Mouse (Mus musculus) hindbrain, embryonic 11.5 days (tissue): Measurements from ENCODE around the gene Aff1. TPM values are rescaled to one million over a fixed set of nuclear protein-coding genes. Genes with fewer than 3 reads are reported as not detected.
A peak's percentile ranks its signal among the peaks of the same experiment; 100 is the strongest.

Experiments used
- ATAC-seq: fragments of 200-750 bp; cut with Nextera tagmentation; 2 replicates; pipeline ENCODE4 v1.8.0; 2017; ENCODE audit warnings: mild to moderate bottlenecking, moderate TSS enrichment, moderate library complexity; ENCODE audit not compliant: low FRiP score
- DNase-seq: peaks from one replicate; pipeline ENCODE4 v3.0.0-alpha.2; 2015; ENCODE audit warnings: low spot score
- H3K27ac ChIP-seq: fragments of 300-500 bp; sonication (generic); 2 replicates; pipeline ENCODE4 v1.5.1; 2014; ENCODE audit warnings: mild to moderate bottlenecking, low read depth, low read length
- H3K27me3 ChIP-seq: fragments of 300-500 bp; sonication (generic); 2 replicates; pipeline ENCODE4 v1.6.1; 2014; ENCODE audit warnings: mild to moderate bottlenecking, low read length, moderate library complexity, mixed read lengths; ENCODE audit not compliant: control insufficient read depth, insufficient read depth
- H3K36me3 ChIP-seq: fragments of 300-500 bp; sonication (generic); 2 replicates; pipeline ENCODE4 v1.6.1; 2014; ENCODE audit warnings: mild to moderate bottlenecking, low read length, moderate library complexity, mixed read lengths; ENCODE audit not compliant: control insufficient read depth, insufficient read depth
- H3K4me1 ChIP-seq: fragments of 300-500 bp; sonication (generic); replicated peaks from 2 replicates; pipeline ENCODE4 v1.6.1; 2014; ENCODE audit warnings: low read length, mixed read lengths; ENCODE audit not compliant: control insufficient read depth, insufficient read depth
- H3K4me2 ChIP-seq: fragments of 300-500 bp; sonication (generic); replicated peaks from 2 replicates; pipeline ENCODE4 v1.6.1; 2014; ENCODE audit warnings: mild to moderate bottlenecking, low read depth, low read length
- H3K4me3 ChIP-seq: fragments of 300-500 bp; sonication (generic); 2 replicates; pipeline ENCODE4 v1.5.1; 2014; ENCODE audit warnings: low read depth, low read length
- H3K9ac ChIP-seq: fragments of 300-500 bp; sonication (generic); 2 replicates; pipeline ENCODE4 v1.6.1; 2014; ENCODE audit warnings: low read depth, low read length
- H3K9me3 ChIP-seq: fragments of 300-500 bp; sonication (generic); 2 replicates; pipeline ENCODE4 v1.6.1; 2016; ENCODE audit warnings: low read length; ENCODE audit not compliant: control insufficient read depth
- WGBS: fragments of 180-500 bp; shearing (Covaris S2); extraction: QIAGEN DNeasy Blood & Tissue Kit; methylation state at CpG from one replicate; pipeline ENCODE4 v1.1.7; 2014; 5-methylcytosine and 5-hydroxymethylcytosine counted together
- polyA plus RNA-seq: library from polyadenylated mRNA; unstranded; fragments of >200 nt; fragmentation: Nextera tagmentation; extraction: Ambion mirVana; gene quantifications from 2 replicates; pipeline ENCODE4 v1.2.1, GENCODE M21; 2014

Aff1 gene
- polyA plus RNA-seq, 1 experiment from 2014 or later, result 7.0 TPM

GRCm38 (mm10) chr5:103753511-103754329, 61.5 kb downstream of the Aff1 start:
- no peaks in the 10 kb centered on the region for H3K27me3 ChIP-seq
- peak overlapping the region; percentile 61 for H3K9ac ChIP-seq
- no peaks in the 10 kb centered on the region for H3K4me1 ChIP-seq
- WGBS, result under 1% methylated on average over 77 of the region's 86 CpGs
- DNase-seq (peak; percentile 91), ATAC-seq (peak; percentile 97)
- H3K27ac ChIP-seq, result peak overlapping the region; percentile 76
- peak overlapping the region; percentile 47 for H3K4me3 ChIP-seq
- H3K9me3 ChIP-seq, result no peaks in the 10 kb centered on the region
- H3K4me2 ChIP-seq, result peak overlapping the region; percentile 77
- H3K36me3 ChIP-seq, result no peaks in the 10 kb centered on the region

- 3% methylated on average over 29 of the region's 42 CpGs for WGBS
These were observed 62.4 kb downstream of the Aff1 start for GRCm38 (mm10) chr5:103754330-103755134.

GRCm38 (mm10) chr5:103755135-103755487, 62.9 kb downstream of the Aff1 start:
- DNase-seq, result no peak
- H3K27ac ChIP-seq, result no peak overlapping the region
- H3K36me3 ChIP-seq, result no peaks in the 10 kb centered on the region
- H3K27me3 ChIP-seq, result no peaks in the 10 kb centered on the region
- peak overlapping the region; percentile 77 for H3K4me2 ChIP-seq
- H3K4me1 ChIP-seq, result no peaks in the 10 kb centered on the region
- H3K4me3 ChIP-seq, result peak overlapping the region; percentile 47
- H3K9me3 ChIP-seq, result no peaks in the 10 kb centered on the region
- 58% methylated on average over 3 of the region's 3 CpGs for WGBS
- H3K9ac ChIP-seq, result no peak overlapping the region
- ATAC-seq, result no peak

More at GRCm38 (mm10) chr5:103754330-103755134, 62.4 kb downstream of the Aff1 start:
- H3K27me3 ChIP-seq, result no peaks in the 10 kb centered on the region
- H3K9ac ChIP-seq, result peak overlapping the region; percentile 61
- H3K4me3 ChIP-seq, result peak overlapping the region; percentile 47
- peak overlapping the region; percentile 77 for H3K4me2 ChIP-seq
- no peaks in the 10 kb centered on the region for H3K4me1 ChIP-seq
- ATAC-seq, result no peak; the same call in 1 of the 2 replicates
- peak overlapping the region; percentile 76 for H3K27ac ChIP-seq
- no peaks in the 10 kb centered on the region for H3K9me3 ChIP-seq
- H3K36me3 ChIP-seq, result no peaks in the 10 kb centered on the region
- peak; percentile 63 for DNase-seq

GRCm38 (mm10) chr5:103756231-103756714, 64.1 kb downstream of the Aff1 start:
- no peak overlapping the region for H3K4me2 ChIP-seq
- WGBS, result 51% methylated on average over 6 of the region's 6 CpGs
- no peaks in the 10 kb centered on the region for H3K27me3 ChIP-seq
- peaks cover 7% of the 10 kb centered on the region; the same call in 1 of the 2 replicates for H3K4me1 ChIP-seq
- no peak for ATAC-seq
- no peak for DNase-seq
- no peaks in the 10 kb centered on the region for H3K36me3 ChIP-seq
- H3K9ac ChIP-seq, result no peak overlapping the region
- no peaks in the 10 kb centered on the region for H3K9me3 ChIP-seq
- no peak overlapping the region for H3K4me3 ChIP-seq
- no peak overlapping the region for H3K27ac ChIP-seq

GRCm38 (mm10) chr5:103758491-103758890, 66.3 kb downstream of the Aff1 start:
- no peak overlapping the region for H3K27ac ChIP-seq
- ATAC-seq, result no peak
- no peak for DNase-seq

GRCm38 (mm10) chr5:103759489-103760424, 67.6 kb downstream of the Aff1 start:
- ATAC-seq (no peak), DNase-seq (no peak)
- no peaks in the 10 kb centered on the region for H3K27me3 ChIP-seq
- H3K4me3 ChIP-seq, result peak overlapping the region; percentile 15; the same call in 1 of the 2 replicates
- H3K9me3 ChIP-seq, result no peaks in the 10 kb centered on the region
- 45% methylated on average over 14 of the region's 14 CpGs for WGBS
- no peak overlapping the region; the same call in 1 of the 2 replicates for H3K9ac ChIP-seq
- H3K27ac ChIP-seq, result no peak overlapping the region
- no peaks in the 10 kb centered on the region for H3K36me3 ChIP-seq
- peak overlapping the region; percentile 57 for H3K4me2 ChIP-seq
- H3K4me1 ChIP-seq, result peaks cover 7% of the 10 kb centered on the region; the same call in 1 of the 2 replicates

More at GRCm38 (mm10) chr5:103758491-103758890, 66.3 kb downstream of the Aff1 start:
- WGBS, result 79% methylated on average over 4 of the region's 4 CpGs
- H3K36me3 ChIP-seq, result no peaks in the 10 kb centered on the region
- no peaks in the 10 kb centered on the region for H3K27me3 ChIP-seq
- no peak overlapping the region for H3K9ac ChIP-seq
- peaks cover 7% of the 10 kb centered on the region; the same call in 1 of the 2 replicates for H3K4me1 ChIP-seq
- H3K4me3 ChIP-seq, result no peak overlapping the region
- no peaks in the 10 kb centered on the region for H3K9me3 ChIP-seq
- H3K4me2 ChIP-seq, result no peak overlapping the region

- H3K9me3 ChIP-seq, result no peaks in the 10 kb centered on the region
- H3K9ac ChIP-seq, result peak overlapping the region; percentile 43
- DNase-seq (peak; percentile 53), ATAC-seq (no peak)
- no peaks in the 10 kb centered on the region for H3K27me3 ChIP-seq
- peak overlapping the region; percentile 57 for H3K4me2 ChIP-seq
- H3K27ac ChIP-seq, result no peak overlapping the region
- H3K4me3 ChIP-seq, result peak overlapping the region; percentile 15; the same call in 1 of the 2 replicates
- H3K36me3 ChIP-seq, result no peaks in the 10 kb centered on the region
- WGBS, result 4% methylated on average over 20 of the region's 20 CpGs
- peaks cover 7% of the 10 kb centered on the region; the same call in 1 of the 2 replicates for H3K4me1 ChIP-seq
These were observed 68.4 kb downstream of the Aff1 start for GRCm38 (mm10) chr5:103760425-103761131.
